Mouse (Mus musculus): ENCODE measurements around the gene Aco2. TPM values are rescaled to one million over a fixed set of nuclear protein-coding genes. Genes with fewer than 3 reads are reported as not detected.

Gene Aco2
- polyA plus RNA-seq, 1 experiment from 2014 or later, result 171 TPM

- no peak for ATAC-seq (replicated peaks; ENCODE audit: low FRiP score)
- no peaks in the 10 kb centered on the region for H3K27me3 ChIP-seq (ENCODE audit: control insufficient read depth, insufficient read depth, low read length)
- DNase-seq (ENCODE audit: low spot score), result no peak
- WGBS, result 96% methylated on average over 3 of the region's 3 CpGs
- H3K9ac ChIP-seq (ENCODE audit: low read length), result no peak overlapping the region
- no peak overlapping the region for H3K4me2 ChIP-seq (ENCODE audit: low read depth, low read length, severe bottlenecking)
- no peaks in the 10 kb centered on the region for H3K36me3 ChIP-seq (ENCODE audit: control insufficient read depth, insufficient read depth, low read length)
- H3K9me3 ChIP-seq (ENCODE audit: control insufficient read depth, low read length), result no peaks in the 10 kb centered on the region
- H3K4me1 ChIP-seq (replicated peaks; ENCODE audit: control insufficient read depth, insufficient read depth, low read length), result peaks cover 4% of the 10 kb centered on the region; the same call in 1 of the 2 replicates
- H3K4me3 ChIP-seq (ENCODE audit: low read depth, low read length), result no peak overlapping the region
- no peak overlapping the region for H3K27ac ChIP-seq (ENCODE audit: low read depth, low read length)
Measured at GRCm38 (mm10) chr15:81882348-81882747, 10.2 kb downstream of the Aco2 start.

- 85% methylated on average over 3 of the region's 3 CpGs for WGBS
- H3K36me3 ChIP-seq (ENCODE audit: control insufficient read depth, insufficient read depth, low read length), result peaks cover 3% of the 10 kb centered on the region; the same call in 1 of the 2 replicates
- no peak overlapping the region for H3K27ac ChIP-seq (ENCODE audit: low read depth, low read length)
- no peak overlapping the region for H3K9ac ChIP-seq (ENCODE audit: low read length)
- no peaks in the 10 kb centered on the region for H3K27me3 ChIP-seq (ENCODE audit: control insufficient read depth, insufficient read depth, low read length)
- no peak for DNase-seq (ENCODE audit: low spot score)
- no peak overlapping the region for H3K4me2 ChIP-seq (ENCODE audit: low read depth, low read length, severe bottlenecking)
- no peak overlapping the region for H3K4me3 ChIP-seq (ENCODE audit: low read depth, low read length)
- ATAC-seq (replicated peaks; ENCODE audit: low FRiP score), result no peak
- no peaks in the 10 kb centered on the region for H3K9me3 ChIP-seq (ENCODE audit: control insufficient read depth, low read length)
- H3K4me1 ChIP-seq (replicated peaks; ENCODE audit: control insufficient read depth, insufficient read depth, low read length), result no peaks in the 10 kb centered on the region
Measured at GRCm38 (mm10) chr15:81885418-81885934, 13.4 kb downstream of the Aco2 start.

GRCm38 (mm10) chr15:81886795-81887550 lies 14.9 kb downstream of the Aco2 start:
- WGBS, result 94% methylated on average over 6 of the region's 6 CpGs
- no peaks in the 10 kb centered on the region for H3K27me3 ChIP-seq (ENCODE audit: control insufficient read depth, insufficient read depth, low read length)
- no peak overlapping the region for H3K4me2 ChIP-seq (ENCODE audit: low read depth, low read length, severe bottlenecking)
- no peak overlapping the region for H3K27ac ChIP-seq (ENCODE audit: low read depth, low read length)
- no peak for DNase-seq (ENCODE audit: low spot score)
- no peaks in the 10 kb centered on the region for H3K4me1 ChIP-seq (replicated peaks; ENCODE audit: control insufficient read depth, insufficient read depth, low read length)
- no peaks in the 10 kb centered on the region for H3K9me3 ChIP-seq (ENCODE audit: control insufficient read depth, low read length)
- no peak overlapping the region for H3K9ac ChIP-seq (ENCODE audit: low read length)
- H3K4me3 ChIP-seq (ENCODE audit: low read depth, low read length), result no peak overlapping the region
- ATAC-seq (replicated peaks; ENCODE audit: low FRiP score), result no peak
- peaks cover 3% of the 10 kb centered on the region; the same call in 1 of the 2 replicates for H3K36me3 ChIP-seq (ENCODE audit: control insufficient read depth, insufficient read depth, low read length)

GRCm38 (mm10) chr15:81889175-81889574 lies 17.1 kb downstream of the Aco2 start:
- H3K36me3 ChIP-seq (ENCODE audit: control insufficient read depth, insufficient read depth, low read length), result peaks cover 3% of the 10 kb centered on the region; the same call in 1 of the 2 replicates
- no peaks in the 10 kb centered on the region for H3K9me3 ChIP-seq (ENCODE audit: control insufficient read depth, low read length)
- WGBS, result 95% methylated on average over 7 of the region's 7 CpGs

GRCm38 (mm10) chr15:81891140-81891802 lies 19.2 kb downstream of the Aco2 start:
- ATAC-seq (replicated peaks; ENCODE audit: low FRiP score), result no peak
- Histone ChIP-seq H3K27me3 (ENCODE audit: control insufficient read depth, insufficient read depth, low read length) (no peaks in the 10 kb centered on the region), H3K9ac (ENCODE audit: low read length) (no peak overlapping the region), H3K4me3 (ENCODE audit: low read depth, low read length) (no peak overlapping the region), H3K27ac (ENCODE audit: low read depth, low read length) (no peak overlapping the region), H3K4me2 (ENCODE audit: low read depth, low read length, severe bottlenecking) (no peak overlapping the region), H3K9me3 (ENCODE audit: control insufficient read depth, low read length) (no peaks in the 10 kb centered on the region), H3K36me3 (ENCODE audit: control insufficient read depth, insufficient read depth, low read length) (peaks cover 3% of the 10 kb centered on the region; the same call in 1 of the 2 replicates), H3K4me1 (replicated peaks; ENCODE audit: control insufficient read depth, insufficient read depth, low read length) (no peaks in the 10 kb centered on the region)
- DNase-seq (ENCODE audit: low spot score), result no peak
- WGBS, result 94% methylated on average over 7 of the region's 7 CpGs

More at GRCm38 (mm10) chr15:81889175-81889574, 17.1 kb downstream of the Aco2 start:
- no peaks in the 10 kb centered on the region for H3K27me3 ChIP-seq (ENCODE audit: control insufficient read depth, insufficient read depth, low read length)
- ATAC-seq (replicated peaks; ENCODE audit: low FRiP score) (no peak), DNase-seq (ENCODE audit: low spot score) (no peak)
- H3K27ac ChIP-seq (ENCODE audit: low read depth, low read length), result no peak overlapping the region
- no peak overlapping the region for H3K4me3 ChIP-seq (ENCODE audit: low read depth, low read length)
- no peaks in the 10 kb centered on the region for H3K4me1 ChIP-seq (replicated peaks; ENCODE audit: control insufficient read depth, insufficient read depth, low read length)
- no peak overlapping the region for H3K9ac ChIP-seq (ENCODE audit: low read length)
- no peak overlapping the region for H3K4me2 ChIP-seq (ENCODE audit: low read depth, low read length, severe bottlenecking)

GRCm38 (mm10) chr15:81891822-81892580 lies 19.9 kb downstream of the Aco2 start:
- WGBS, result 89% methylated on average over 8 of the region's 8 CpGs
- H3K9me3 ChIP-seq (ENCODE audit: control insufficient read depth, low read length), result no peaks in the 10 kb centered on the region
- DNase-seq (ENCODE audit: low spot score), result no peak

GRCm38 (mm10) chr15:81894002-81894401 lies 21.9 kb downstream of the Aco2 start:
- Histone ChIP-seq H3K27me3 (ENCODE audit: control insufficient read depth, insufficient read depth, low read length) (no peaks in the 10 kb centered on the region), H3K9me3 (ENCODE audit: control insufficient read depth, low read length) (no peaks in the 10 kb centered on the region), H3K36me3 (ENCODE audit: control insufficient read depth, insufficient read depth, low read length) (peaks cover 3% of the 10 kb centered on the region; the same call in 1 of the 2 replicates), H3K27ac (ENCODE audit: low read depth, low read length) (no peak overlapping the region), H3K4me1 (replicated peaks; ENCODE audit: control insufficient read depth, insufficient read depth, low read length) (no peaks in the 10 kb centered on the region), H3K4me3 (ENCODE audit: low read depth, low read length) (no peak overlapping the region), H3K4me2 (ENCODE audit: low read depth, low read length, severe bottlenecking) (no peak overlapping the region), H3K9ac (ENCODE audit: low read length) (no peak overlapping the region)
- ATAC-seq (replicated peaks; ENCODE audit: low FRiP score), result no peak
- DNase-seq (ENCODE audit: low spot score), result no peak
- WGBS, result 75% methylated on average over 1 of the region's 1 CpGs

More at GRCm38 (mm10) chr15:81891822-81892580, 19.9 kb downstream of the Aco2 start:
- ATAC-seq (replicated peaks; ENCODE audit: low FRiP score), result no peak
- no peaks in the 10 kb centered on the region for H3K27me3 ChIP-seq (ENCODE audit: control insufficient read depth, insufficient read depth, low read length)
- no peaks in the 10 kb centered on the region for H3K4me1 ChIP-seq (replicated peaks; ENCODE audit: control insufficient read depth, insufficient read depth, low read length)
- H3K36me3 ChIP-seq (ENCODE audit: control insufficient read depth, insufficient read depth, low read length), result peaks cover 3% of the 10 kb centered on the region; the same call in 1 of the 2 replicates
- H3K4me2 ChIP-seq (ENCODE audit: low read depth, low read length, severe bottlenecking), result no peak overlapping the region
- H3K9ac ChIP-seq (ENCODE audit: low read length), result no peak overlapping the region
- H3K4me3 ChIP-seq (ENCODE audit: low read depth, low read length), result no peak overlapping the region
- no peak overlapping the region for H3K27ac ChIP-seq (ENCODE audit: low read depth, low read length)

- no peak overlapping the region for H3K27ac ChIP-seq (ENCODE audit: low read depth, low read length)
- no peak overlapping the region for H3K4me2 ChIP-seq (ENCODE audit: low read depth, low read length, severe bottlenecking)
- no peaks in the 10 kb centered on the region for H3K9me3 ChIP-seq (ENCODE audit: control insufficient read depth, low read length)
- DNase-seq (ENCODE audit: low spot score) (no peak), ATAC-seq (replicated peaks; ENCODE audit: low FRiP score) (no peak)
- H3K9ac ChIP-seq (ENCODE audit: low read length), result no peak overlapping the region
- peaks cover 5% of the 10 kb centered on the region; the same call in 1 of the 2 replicates for H3K36me3 ChIP-seq (ENCODE audit: control insufficient read depth, insufficient read depth, low read length)
- no peak overlapping the region for H3K4me3 ChIP-seq (ENCODE audit: low read depth, low read length)
- no peaks in the 10 kb centered on the region for H3K27me3 ChIP-seq (ENCODE audit: control insufficient read depth, insufficient read depth, low read length)
- H3K4me1 ChIP-seq (replicated peaks; ENCODE audit: control insufficient read depth, insufficient read depth, low read length), result no peaks in the 10 kb centered on the region
- 98% methylated on average over 2 of the region's 2 CpGs for WGBS
Measured at GRCm38 (mm10) chr15:81896407-81896806, 24.3 kb downstream of the Aco2 start.
